Mouse (Mus musculus) hindbrain, embryonic 15.5 days (tissue): ENCODE data around the gene Akt3. TPM values are rescaled to one million over a fixed set of nuclear protein-coding genes. Genes with fewer than 3 reads are reported as not detected.

Source experiments
- ATAC-seq: fragments of 200-750 bp; cut with Nextera tagmentation; 2 replicates; pipeline ENCODE4 v1.8.0; 2017; ENCODE audit warnings: low read depth, moderate number of reproducible peaks, moderate TSS enrichment; ENCODE audit not compliant: low FRiP score
- H3K27ac ChIP-seq: fragments of 300-500 bp; sonication (generic); replicated peaks from 2 replicates; pipeline ENCODE4 v1.5.1; 2015; ENCODE audit warnings: mild to moderate bottlenecking, inconsistent platforms
- H3K27me3 ChIP-seq: fragments of 300-500 bp; sonication (generic); 2 replicates; pipeline ENCODE4 v1.6.1; 2015; ENCODE audit warnings: control low read depth, inconsistent platforms
- H3K36me3 ChIP-seq: fragments of 300-500 bp; sonication (generic); 2 replicates; pipeline ENCODE4 v1.6.1; 2015; ENCODE audit warnings: control low read depth, inconsistent platforms
- H3K4me1 ChIP-seq: fragments of 300-500 bp; sonication (generic); replicated peaks from 2 replicates; pipeline ENCODE4 v1.6.1; 2015; ENCODE audit warnings: control low read depth, inconsistent platforms
- H3K4me2 ChIP-seq: fragments of 300-500 bp; sonication (generic); 2 replicates; pipeline ENCODE4 v1.6.1; 2015; ENCODE audit warnings: moderate library complexity, mild to moderate bottlenecking, inconsistent platforms
- H3K4me3 ChIP-seq: fragments of 300-500 bp; sonication (generic); 2 replicates; pipeline ENCODE4 v1.5.1; 2015; ENCODE audit warnings: mild to moderate bottlenecking, inconsistent platforms
- H3K9ac ChIP-seq: fragments of 300-500 bp; sonication (generic); 2 replicates; pipeline ENCODE4 v1.6.1; 2015; ENCODE audit warnings: inconsistent platforms
- H3K9me3 ChIP-seq: fragments of 300-500 bp; sonication (generic); 2 replicates; pipeline ENCODE4 v1.6.1; 2016; ENCODE audit warnings: control low read depth, inconsistent platforms
- WGBS: fragments of 180-500 bp; shearing (Covaris S2); methylation state at CpG from one replicate; pipeline ENCODE4 v1.1.7; 2015; 5-methylcytosine and 5-hydroxymethylcytosine counted together
- polyA plus RNA-seq: library from polyadenylated mRNA; unstranded; fragments of >200 nt; fragmentation: Nextera tagmentation; extraction: Ambion mirVana; gene quantifications from 2 replicates; pipeline ENCODE4 v1.2.1, GENCODE M21; 2015

The Akt3 gene
- polyA plus RNA-seq, 1 experiment from 2014 or later: 21.4 TPM

DNA sequence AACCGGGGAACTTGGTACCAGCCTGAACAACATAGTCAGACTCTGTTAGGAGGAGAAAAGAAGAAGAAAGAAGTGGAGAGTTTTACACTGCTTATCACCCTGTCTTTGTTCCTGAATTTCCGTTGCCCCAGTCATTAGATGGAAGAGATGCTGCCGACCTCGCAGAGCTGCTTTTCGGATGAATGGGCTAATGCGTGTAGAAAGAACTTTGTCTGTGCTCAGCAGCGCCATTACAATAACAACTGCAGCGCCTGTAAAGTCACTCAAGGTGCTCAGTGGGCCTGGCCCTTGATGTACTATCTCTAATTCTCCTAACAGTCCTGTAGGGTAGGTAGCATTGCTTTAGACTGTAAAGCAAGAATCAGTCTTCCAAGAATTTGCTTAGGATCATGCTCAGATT is 265.5 kb downstream of the Akt3 start:
- 30% methylated on average over 8 of the region's 8 CpGs for WGBS
- no peaks in the 10 kb centered on the region for H3K27me3 ChIP-seq
- H3K9me3 ChIP-seq: no peaks in the 10 kb centered on the region
- H3K36me3 ChIP-seq: no peaks in the 10 kb centered on the region
- no peak overlapping the region for H3K9ac ChIP-seq
- peaks cover 45% of the 10 kb centered on the region for H3K4me1 ChIP-seq
- H3K4me2 ChIP-seq: no peak overlapping the region
- no peak overlapping the region for H3K4me3 ChIP-seq
- H3K27ac ChIP-seq: no peak overlapping the region
- ATAC-seq: no peak

DNA sequence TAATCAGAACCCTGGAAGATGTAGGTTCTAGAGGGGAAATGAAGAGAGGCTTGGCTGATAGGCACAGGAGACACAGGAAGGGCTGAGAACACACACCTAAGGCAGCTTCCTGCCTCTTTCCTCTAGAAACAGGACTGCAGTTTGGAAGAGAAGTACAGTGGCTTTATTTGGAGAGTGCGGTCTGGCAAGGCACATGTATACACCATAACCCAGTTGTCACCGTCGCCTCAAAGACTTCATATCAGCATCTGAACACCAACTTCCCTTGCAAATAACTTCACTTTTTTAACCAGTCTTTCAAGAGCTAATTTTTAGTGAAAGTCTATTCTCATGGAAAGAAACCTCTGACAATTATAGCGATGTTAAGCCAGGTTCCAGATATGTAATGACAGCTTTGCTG is 266.5 kb downstream of the Akt3 start:
- Histone ChIP-seq H3K36me3 (no peaks in the 10 kb centered on the region), H3K27me3 (no peaks in the 10 kb centered on the region), H3K4me1 (peaks cover 46% of the 10 kb centered on the region), H3K27ac (no peak overlapping the region), H3K9ac (no peak overlapping the region), H3K4me3 (no peak overlapping the region), H3K4me2 (no peak overlapping the region), H3K9me3 (no peaks in the 10 kb centered on the region)
- 92% methylated on average over 4 of the region's 4 CpGs for WGBS
- no peak for ATAC-seq

DNA sequence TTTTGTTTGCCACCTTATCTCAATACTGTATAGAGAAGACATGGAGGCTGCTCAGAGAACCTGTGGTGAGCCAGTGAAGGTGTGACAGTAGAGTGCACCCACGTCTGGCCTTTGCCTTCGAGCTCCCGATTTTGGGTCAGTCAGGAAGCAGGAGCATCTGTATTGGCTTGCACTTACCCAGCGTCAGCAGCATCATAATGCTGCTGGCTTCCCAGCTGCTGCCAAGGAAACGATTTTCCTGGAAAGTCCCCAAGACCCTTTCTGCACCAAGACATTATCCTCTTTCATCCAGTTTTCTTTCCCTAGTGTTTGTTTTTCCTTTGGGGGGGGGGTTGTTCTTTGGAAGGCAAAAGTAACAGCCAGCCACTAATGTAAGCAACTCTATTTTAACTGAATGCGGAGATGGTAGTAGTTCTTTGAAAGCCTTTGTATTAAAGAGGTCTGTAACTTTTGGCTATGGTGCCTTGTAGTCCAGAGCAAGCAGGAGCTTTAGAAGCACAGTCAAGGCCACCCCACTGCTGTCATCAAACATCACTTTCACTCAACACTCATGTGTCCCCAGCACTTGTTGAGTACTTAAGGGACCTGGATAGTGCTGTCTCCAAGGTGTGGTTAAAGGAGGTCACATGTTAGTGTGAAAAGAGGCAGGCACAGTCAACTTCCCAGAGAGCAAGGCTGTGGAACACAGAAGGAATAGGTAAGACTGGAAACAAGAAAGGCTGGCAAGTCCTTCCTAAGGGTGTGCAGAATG is 270.8 kb downstream of the Akt3 start:
- H3K27ac ChIP-seq: 0 out of 2 replicates have a peak overlapping the region, but pooled peaks have one; percentile 27
- no peaks in the 10 kb centered on the region for H3K36me3 ChIP-seq
- H3K9me3 ChIP-seq: no peaks in the 10 kb centered on the region
- no peaks in the 10 kb centered on the region for H3K27me3 ChIP-seq
- 59% methylated on average over 6 of the region's 6 CpGs for WGBS
- H3K4me2 ChIP-seq: no peak overlapping the region
- no peak overlapping the region for H3K9ac ChIP-seq
- no peak overlapping the region for H3K4me3 ChIP-seq
- peak; percentile 49; the same call in 1 of the 2 replicates for ATAC-seq
- peaks cover 40% of the 10 kb centered on the region for H3K4me1 ChIP-seq

DNA sequence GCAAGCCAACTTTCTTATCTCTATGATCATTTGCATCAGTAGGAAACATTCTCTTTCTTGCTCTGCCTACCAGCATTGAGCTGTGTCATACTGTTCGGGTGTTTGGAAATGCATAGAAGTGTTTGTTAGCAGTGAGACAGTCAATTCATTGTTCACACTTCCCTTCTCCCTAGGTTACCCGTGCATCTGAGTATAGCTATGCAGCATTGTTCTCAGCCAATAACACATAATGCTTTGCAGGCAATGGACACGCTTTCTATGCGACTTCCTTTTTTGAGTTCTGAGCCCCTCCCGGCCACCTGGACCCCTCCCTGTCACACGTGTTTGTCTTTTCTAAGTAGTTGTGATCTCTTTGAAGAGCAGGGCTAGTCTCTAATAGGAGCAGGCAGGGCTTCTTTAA is 271.7 kb downstream of the Akt3 start:
- Histone ChIP-seq H3K9ac (no peak overlapping the region), H3K27me3 (no peaks in the 10 kb centered on the region), H3K4me2 (no peak overlapping the region), H3K4me1 (peaks cover 41% of the 10 kb centered on the region), H3K9me3 (no peaks in the 10 kb centered on the region), H3K36me3 (no peaks in the 10 kb centered on the region), H3K27ac (no peak overlapping the region), H3K4me3 (no peak overlapping the region)
- WGBS: 31% methylated on average over 6 of the region's 6 CpGs
- ATAC-seq: no peak

GRCm38 (mm10) chr1:176985691-176986090 is 272.3 kb downstream of the Akt3 start:
- 54% methylated on average over 6 of the region's 6 CpGs for WGBS
- Histone ChIP-seq H3K4me2 (no peak overlapping the region), H3K9ac (no peak overlapping the region), H3K36me3 (no peaks in the 10 kb centered on the region), H3K4me3 (no peak overlapping the region), H3K9me3 (no peaks in the 10 kb centered on the region), H3K27ac (no peak overlapping the region), H3K4me1 (peaks cover 45% of the 10 kb centered on the region), H3K27me3 (no peaks in the 10 kb centered on the region)
- ATAC-seq: no peak

- ATAC-seq: no peak
- no peaks in the 10 kb centered on the region for H3K36me3 ChIP-seq
- H3K4me2 ChIP-seq: no peak overlapping the region
- no peak overlapping the region for H3K4me3 ChIP-seq
- H3K9me3 ChIP-seq: no peaks in the 10 kb centered on the region
- H3K4me1 ChIP-seq: peaks cover 37% of the 10 kb centered on the region
- no peak overlapping the region for H3K27ac ChIP-seq
- H3K27me3 ChIP-seq: no peaks in the 10 kb centered on the region
- WGBS: 88% methylated on average over 8 of the region's 8 CpGs
- no peak overlapping the region for H3K9ac ChIP-seq
Measured at GRCm38 (mm10) chr1:176982671-176983070, 275.3 kb downstream of the Akt3 start.

GRCm38 (mm10) chr1:176981511-176981910 is 276.5 kb downstream of the Akt3 start:
- Histone ChIP-seq H3K4me2 (no peak overlapping the region), H3K9ac (no peak overlapping the region)
- WGBS: 90% methylated on average over 2 of the region's 2 CpGs

DNA sequence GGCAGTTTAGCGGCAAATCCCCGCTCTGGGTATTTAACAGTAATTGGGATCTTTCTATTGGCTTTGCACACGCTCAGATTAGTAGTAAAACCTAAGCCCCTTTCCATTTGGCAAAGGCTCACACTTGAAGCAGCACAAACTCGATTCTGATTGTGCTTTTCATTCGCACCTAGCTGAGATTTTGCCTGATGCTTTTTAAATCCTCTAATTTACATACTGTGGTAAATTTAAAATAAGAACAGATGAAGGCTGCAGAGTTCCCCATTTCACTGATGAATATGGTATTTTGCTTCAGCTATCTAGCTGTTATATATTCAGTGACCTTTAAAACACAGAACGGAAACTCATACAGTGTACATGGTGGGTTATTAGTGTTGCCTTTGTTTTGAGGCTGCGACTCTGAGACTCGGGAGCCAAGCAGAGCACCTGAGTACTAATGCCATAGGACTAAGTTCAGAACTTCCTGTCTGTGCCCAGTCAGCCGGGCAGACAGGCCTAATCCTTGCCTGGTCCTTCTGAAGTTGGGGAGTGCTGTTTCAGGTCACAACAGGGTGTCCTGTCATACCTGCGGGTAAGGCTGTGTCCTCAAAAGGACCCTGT is 277.1 kb downstream of the Akt3 start:
- Histone ChIP-seq H3K4me2 (no peak overlapping the region), H3K9me3 (no peaks in the 10 kb centered on the region), H3K27ac (no peak overlapping the region), H3K4me3 (no peak overlapping the region), H3K36me3 (no peaks in the 10 kb centered on the region), H3K4me1 (peaks cover 19% of the 10 kb centered on the region), H3K9ac (no peak overlapping the region), H3K27me3 (no peaks in the 10 kb centered on the region)
- ATAC-seq: no peak
- 79% methylated on average over 10 of the region's 10 CpGs for WGBS

More at GRCm38 (mm10) chr1:176981511-176981910, 276.5 kb downstream of the Akt3 start:
- H3K27me3 ChIP-seq: no peaks in the 10 kb centered on the region
- H3K36me3 ChIP-seq: no peaks in the 10 kb centered on the region
- no peak for ATAC-seq
- no peak overlapping the region for H3K4me3 ChIP-seq
- H3K27ac ChIP-seq: no peak overlapping the region
- H3K4me1 ChIP-seq: peaks cover 25% of the 10 kb centered on the region
- H3K9me3 ChIP-seq: no peaks in the 10 kb centered on the region

DNA sequence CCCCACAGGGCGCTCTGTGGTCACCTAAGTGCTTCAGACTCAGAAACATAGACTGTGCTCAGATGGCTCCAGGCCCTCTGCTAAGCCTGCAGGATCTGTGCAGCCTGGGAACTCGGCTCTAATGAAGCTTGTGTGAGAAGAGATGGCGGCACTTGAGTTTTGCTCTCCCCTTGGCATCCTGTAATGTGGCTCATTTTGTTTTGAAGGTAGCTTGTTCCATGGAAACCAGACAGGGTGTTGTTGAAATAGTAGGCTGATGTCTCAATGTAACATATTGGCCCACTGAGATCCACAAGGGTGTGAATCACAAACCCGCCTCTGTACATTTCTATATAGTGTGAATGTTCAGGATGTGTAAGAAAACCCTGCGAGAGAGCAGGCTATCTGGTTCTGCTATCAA is 277.9 kb downstream of the Akt3 start:
- 86% methylated on average over 5 of the region's 5 CpGs for WGBS
- Histone ChIP-seq H3K4me3 (no peak overlapping the region), H3K36me3 (no peaks in the 10 kb centered on the region), H3K27me3 (no peaks in the 10 kb centered on the region), H3K4me2 (no peak overlapping the region), H3K4me1 (peaks cover 11% of the 10 kb centered on the region), H3K27ac (no peak overlapping the region), H3K9ac (no peak overlapping the region), H3K9me3 (no peaks in the 10 kb centered on the region)
- ATAC-seq: no peak

GRCm38 (mm10) chr1:176979235-176979634 is 278.8 kb downstream of the Akt3 start:
- Histone ChIP-seq H3K27ac (no peak overlapping the region), H3K27me3 (no peaks in the 10 kb centered on the region), H3K36me3 (no peaks in the 10 kb centered on the region), H3K4me3 (no peak overlapping the region), H3K9me3 (no peaks in the 10 kb centered on the region), H3K4me1 (peaks cover 10% of the 10 kb centered on the region; the same call in 1 of the 2 replicates), H3K9ac (no peak overlapping the region), H3K4me2 (no peak overlapping the region)
- no peak for ATAC-seq

GRCm38 (mm10) chr1:176973356-176974088 is 284.5 kb downstream of the Akt3 start:
- ATAC-seq: no peak
- no peak overlapping the region for H3K4me2 ChIP-seq
- H3K9me3 ChIP-seq: no peaks in the 10 kb centered on the region
- peaks cover 7% of the 10 kb centered on the region for H3K4me1 ChIP-seq
- no peaks in the 10 kb centered on the region for H3K27me3 ChIP-seq
- H3K36me3 ChIP-seq: no peaks in the 10 kb centered on the region
- WGBS: 90% methylated on average over 6 of the region's 6 CpGs
- H3K27ac ChIP-seq: no peak overlapping the region
- no peak overlapping the region for H3K9ac ChIP-seq
- H3K4me3 ChIP-seq: no peak overlapping the region

GRCm38 (mm10) chr1:176971479-176971797 is 286.6 kb downstream of the Akt3 start:
- H3K27me3 ChIP-seq: no peaks in the 10 kb centered on the region
- no peaks in the 10 kb centered on the region for H3K36me3 ChIP-seq
- WGBS: 84% methylated on average over 4 of the region's 4 CpGs
- no peak overlapping the region for H3K9ac ChIP-seq
- H3K9me3 ChIP-seq: no peaks in the 10 kb centered on the region
- no peak overlapping the region for H3K4me2 ChIP-seq
- peak overlapping the region; percentile 42 for H3K27ac ChIP-seq
- no peak for ATAC-seq
- no peak overlapping the region for H3K4me3 ChIP-seq
- peaks cover 7% of the 10 kb centered on the region for H3K4me1 ChIP-seq
